8 mouse cellular contexts compared by ENCODE assay signal in the genomic region with DNA sequence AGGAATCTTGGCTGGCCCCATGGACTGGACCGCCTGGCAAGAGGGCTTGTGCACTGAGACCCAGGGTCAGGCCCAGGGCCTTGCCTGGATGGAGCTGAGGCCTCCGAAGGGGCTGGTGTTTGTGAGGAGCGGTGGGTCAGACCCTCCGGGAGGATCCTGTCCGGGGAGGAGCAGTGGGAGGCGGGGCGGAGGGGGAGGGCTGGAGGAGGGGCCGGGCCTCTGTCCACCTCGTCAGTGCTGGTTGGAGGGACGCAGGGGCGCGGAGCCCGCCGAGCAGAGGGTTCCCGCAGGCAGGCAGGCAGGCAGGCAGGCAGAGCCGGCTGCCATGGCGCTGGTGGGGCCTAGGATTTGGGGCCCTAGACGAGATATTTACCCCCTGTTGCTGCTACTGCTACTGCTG. TPM values are rescaled to one million over a fixed set of nuclear protein-coding genes. Genes with fewer than 3 reads are reported as not detected.
DNase-seq lines count a peak whose midpoint lies in the region; ATAC-seq lines count a peak whose summit lies in the region.

Gene Crb2 (plus strand): TSS at position 234 of the 400 bp plus-strand sequence.

- no peak for DNase-seq in heart, postnatal 10 days
- DNase-seq in embryo, embryonic 9.5 days (ENCODE audit: extremely low spot score): peak; percentile 92
- peak; percentile 86 for DNase-seq in neural tube, embryonic 10.5 days (ENCODE audit: extremely low spot score, low spot score)
- DNase-seq in gastrocnemius, adult 18-20 months (ENCODE audit: low spot score): no peak
- DNase-seq in cerebellum, postnatal 4 days (ENCODE audit: low spot score in 2 of 2): no peak
- DNase-seq in gastrocnemius, postnatal 4 days (ENCODE audit: low spot score in 2 of 2): no peak

- peak within 1 kb of the TSS; percentile 49; the same call in 1 of the 2 replicates for H3K9ac ChIP-seq in heart, embryonic 14.5 days (ENCODE audit: low read length)
- H3K9ac ChIP-seq in intestine, embryonic 16.5 days (ENCODE audit: low read depth, low read length): peak within 1 kb of the TSS; percentile 56; the same call in 1 of the 2 replicates

- H3K4me2 ChIP-seq in heart, embryonic 14.5 days (ENCODE audit: low read length): peak within 1 kb of the TSS; percentile 65
- peak within 1 kb of the TSS; percentile 62 for H3K4me2 ChIP-seq in intestine, embryonic 16.5 days (ENCODE audit: low read depth, low read length)

- H3K9me3 ChIP-seq in heart, embryonic 14.5 days (ENCODE audit: control insufficient read depth, low read length): no peaks in the 10 kb centered on the region
- no peaks in the 10 kb centered on the region for H3K9me3 ChIP-seq in intestine, embryonic 16.5 days (ENCODE audit: control insufficient read depth, low read length)

- 4% methylated on average over 17 of the region's 18 CpGs for WGBS in heart, embryonic 14.5 days
- WGBS in intestine, embryonic 16.5 days: 4% methylated on average over 18 of the region's 18 CpGs

- H3K27me3 ChIP-seq in heart, embryonic 14.5 days (ENCODE audit: control insufficient read depth, insufficient read depth, low read length): peaks cover 3% of the 10 kb centered on the region; the same call in 1 of the 2 replicates
- no peaks in the 10 kb centered on the region; the same call in 1 of the 2 replicates for H3K27me3 ChIP-seq in intestine, embryonic 16.5 days (replicated peaks; ENCODE audit: control insufficient read depth, insufficient read depth, low read length)

- intact Hi-C loops in heart, postnatal 10 days (cut with DNase I): loop anchor here (10.0 kb wide), 1 partner anchor 391 kb away; no protein-coding TSS in a partner anchor

- ATAC-seq in heart, embryonic 14.5 days (ENCODE audit: insufficient number of reproducible peaks, insufficient read depth, low FRiP score, low read depth): 0 out of 2 replicates have a peak, but pooled peaks have one; percentile 5
- ATAC-seq in intestine, embryonic 16.5 days: 0 out of 2 replicates have a peak, but pooled peaks have one; percentile 13

- H3K36me3 ChIP-seq in heart, embryonic 14.5 days (ENCODE audit: control insufficient read depth, insufficient read depth, low read length): no peaks in the 10 kb centered on the region
- H3K36me3 ChIP-seq in intestine, embryonic 16.5 days (ENCODE audit: control insufficient read depth, insufficient read depth, low read length): no peaks in the 10 kb centered on the region

- H3K4me3 ChIP-seq in heart, embryonic 14.5 days (ENCODE audit: control insufficient read depth in 1 of 2, insufficient read depth in 1 of 2, low read depth in 1 of 2, low read length in 2 of 2): peak within 1 kb of the TSS; percentile 32 to 39
- H3K4me3 ChIP-seq in intestine, embryonic 16.5 days (ENCODE audit: low read length): peak within 1 kb of the TSS; percentile 39

- H3K4me1 ChIP-seq in heart, embryonic 14.5 days (ENCODE audit: control insufficient read depth in 2 of 2, insufficient read depth in 2 of 2, low read length in 2 of 2): peaks cover 40 to 41% of the 10 kb centered on the region in 2 experiments
- peaks cover 32% of the 10 kb centered on the region for H3K4me1 ChIP-seq in intestine, embryonic 16.5 days (ENCODE audit: control insufficient read depth, insufficient read depth, low read length)

- H3K27ac ChIP-seq in heart, embryonic 14.5 days (replicated peaks in 1 of 2; ENCODE audit: control insufficient read depth in 1 of 2, insufficient read depth in 1 of 2, low read depth in 2 of 2, low read length in 2 of 2): no peak within 1 kb of the TSS
- H3K27ac ChIP-seq in intestine, embryonic 16.5 days (ENCODE audit: low read length): no peak within 1 kb of the TSS

RNA-seq across cellular contexts. Expression of gene Crb2, which starts in this region (rescaled TPM):
- polyA plus RNA-seq in heart, embryonic 14.5 days (2014; fragmentation: Nextera tagmentation; extraction: Ambion mirVana): 2.2 and 2.4 TPM in 2 replicates
- 1 to 10 TPM in 1 of 2 experiments, under 1 TPM in 1; 0.96 to 1.7 TPM for total RNA-seq in heart, postnatal 10 days (2021)
- 0.95 and 1.1 TPM in 2 replicates for polyA plus RNA-seq in intestine, embryonic 16.5 days (2015; fragmentation: Nextera tagmentation; extraction: Ambion mirVana)
- total RNA-seq in gastrocnemius, adult 18-20 months (2021): under 1 TPM in 1 of 2 experiments, not detected in 1; 0.05 TPM
- total RNA-seq in gastrocnemius, postnatal 4 days (2021): under 1 TPM; 0.37 to 0.70 TPM

Comparison
In these comparisons a context has a peak if more than half of its experiments do, and no peak if none do; other contexts are left out.
1. DNase-seq: peak in embryo, embryonic 9.5 days (single experiment) and neural tube, embryonic 10.5 days (single experiment); none in heart, postnatal 10 days (0 of 2), gastrocnemius, adult 18-20 months (single experiment), cerebellum, postnatal 4 days (0 of 2) and gastrocnemius, postnatal 4 days (0 of 2).